Mouse (Mus musculus) hindbrain, embryonic 12.5 days (tissue): ENCODE data around the gene Dupd1. TPM values are rescaled to one million over a fixed set of nuclear protein-coding genes. Genes with fewer than 3 reads are reported as not detected.
A peak's percentile ranks its signal among the peaks of the same experiment; 100 is the strongest.
"Not testable (repeated sequence)": the region's sequence is repeated elsewhere in the genome, so short reads cannot be mapped to it uniquely, and the experiment has no call there.

Source experiments
- ATAC-seq: fragments of 200-750 bp; cut with Nextera tagmentation; 2 replicates; pipeline ENCODE4 v1.8.0; 2017; ENCODE audit warnings: moderate TSS enrichment; ENCODE audit not compliant: low FRiP score
- H3K27ac ChIP-seq: fragments of 300-500 bp; sonication (generic); 2 replicates; pipeline ENCODE4 v1.5.1; 2016; ENCODE audit warnings: mild to moderate bottlenecking
- H3K27me3 ChIP-seq: fragments of 300-500 bp; sonication (generic); 2 replicates; pipeline ENCODE4 v1.6.1; 2016; ENCODE audit warnings: mild to moderate bottlenecking
- H3K36me3 ChIP-seq: fragments of 300-500 bp; sonication (generic); 2 replicates; pipeline ENCODE4 v1.6.1; 2016; ENCODE audit warnings: mild to moderate bottlenecking
- H3K4me1 ChIP-seq: fragments of 300-500 bp; sonication (generic); 2 replicates; pipeline ENCODE4 v1.6.1; 2016
- H3K4me2 ChIP-seq: fragments of 300-500 bp; sonication (generic); replicated peaks from 2 replicates; pipeline ENCODE4 v1.6.1; 2016; ENCODE audit warnings: mild to moderate bottlenecking
- H3K4me3 ChIP-seq: fragments of 300-500 bp; sonication (generic); 2 replicates; pipeline ENCODE4 v1.5.1; 2016; ENCODE audit warnings: mild to moderate bottlenecking
- H3K9ac ChIP-seq: fragments of 300-500 bp; sonication (generic); 2 replicates; pipeline ENCODE4 v1.6.1; 2016; ENCODE audit warnings: mild to moderate bottlenecking, moderate library complexity
- H3K9me3 ChIP-seq: fragments of 300-500 bp; sonication (generic); replicated peaks from 2 replicates; pipeline ENCODE4 v1.6.1; 2016; ENCODE audit warnings: mild to moderate bottlenecking
- WGBS: fragments of 180-500 bp; shearing (Covaris S2); methylation state at CpG from one replicate; pipeline ENCODE4 v1.1.7; 2016; 5-methylcytosine and 5-hydroxymethylcytosine counted together
- polyA plus RNA-seq: library from polyadenylated mRNA; unstranded; fragments of >200 nt; fragmentation: Nextera tagmentation; extraction: Ambion mirVana; gene quantifications from 2 replicates; pipeline ENCODE4 v1.2.1, GENCODE M21; 2016

The Dupd1 gene
- polyA plus RNA-seq, 1 experiment from 2014 or later: 0.25 TPM

DNA sequence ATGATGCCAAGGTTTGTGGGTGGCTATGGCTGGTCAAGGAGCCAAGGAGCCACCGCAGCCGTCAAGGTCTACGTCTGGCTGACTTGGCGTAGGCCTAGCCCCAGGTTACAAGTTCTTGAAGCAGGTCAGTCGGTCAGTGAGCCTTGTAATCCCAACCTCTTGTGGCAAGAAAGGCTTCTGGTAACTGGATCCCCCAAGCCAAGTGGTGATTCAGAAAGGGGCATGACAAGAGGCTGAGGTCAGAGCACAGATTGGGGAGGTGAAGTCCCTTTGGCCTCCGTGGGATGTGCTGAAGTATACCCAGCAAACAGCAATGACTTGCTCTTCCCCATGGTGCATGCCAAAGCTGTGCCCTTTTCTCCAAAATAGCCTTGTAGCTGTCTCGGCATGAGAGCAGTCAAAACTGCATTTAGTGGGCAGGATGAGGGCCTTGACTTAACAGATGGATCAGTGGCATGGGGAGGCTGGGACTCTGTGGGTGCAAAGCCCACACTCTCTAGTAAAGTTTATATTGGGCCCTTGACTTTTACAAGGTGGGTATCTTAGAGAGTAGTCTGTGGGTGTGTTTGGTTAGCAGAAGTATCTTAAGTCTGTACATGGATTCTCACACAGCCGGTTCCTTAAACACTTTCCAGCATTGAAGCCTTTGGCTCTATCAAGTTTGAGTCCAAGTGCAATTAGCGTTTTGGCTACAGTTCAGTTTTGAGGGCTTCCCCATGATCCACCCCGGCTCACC, 28.8 kb downstream of the Dupd1 start:
- WGBS: 81% methylated on average over 10 of the region's 10 CpGs
- no peak overlapping the region for H3K4me3 ChIP-seq
- H3K27ac ChIP-seq: no peak overlapping the region
- peaks cover 20% of the 10 kb centered on the region for H3K4me1 ChIP-seq
- H3K9ac ChIP-seq: no peak overlapping the region
- ATAC-seq: no peak
- H3K4me2 ChIP-seq: no peak overlapping the region
- H3K9me3 ChIP-seq: no peaks in the 10 kb centered on the region
- H3K27me3 ChIP-seq: peaks cover 21% of the 10 kb centered on the region
- H3K36me3 ChIP-seq: no peaks in the 10 kb centered on the region

DNA sequence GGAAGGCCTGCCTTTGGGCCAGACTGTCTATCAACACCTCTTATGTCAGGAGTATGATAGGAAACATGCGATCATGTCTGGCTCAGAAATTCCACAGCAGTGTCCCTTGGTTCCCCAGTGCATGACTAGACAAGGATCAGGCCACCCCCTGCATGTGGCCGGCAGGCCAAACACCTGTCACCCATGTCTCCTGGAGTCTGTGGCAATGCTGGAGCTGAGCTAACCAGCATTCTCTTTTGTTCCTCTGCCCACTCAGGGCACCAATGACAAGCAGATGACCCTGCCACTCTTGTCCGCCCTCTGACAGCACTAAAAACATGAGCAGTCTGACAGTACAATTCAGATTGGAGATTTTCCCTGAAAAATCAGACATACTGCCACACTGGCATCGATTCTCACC, 30.5 kb downstream of the Dupd1 start:
- H3K36me3 ChIP-seq: no peaks in the 10 kb centered on the region
- 69% methylated on average over 4 of the region's 4 CpGs for WGBS
- no peak for ATAC-seq
- peaks cover 21% of the 10 kb centered on the region for H3K27me3 ChIP-seq
- no peak overlapping the region for H3K9ac ChIP-seq
- H3K4me2 ChIP-seq: no peak overlapping the region
- no peaks in the 10 kb centered on the region for H3K9me3 ChIP-seq
- H3K4me3 ChIP-seq: no peak overlapping the region
- peaks cover 31% of the 10 kb centered on the region for H3K4me1 ChIP-seq
- H3K27ac ChIP-seq: no peak overlapping the region

DNA sequence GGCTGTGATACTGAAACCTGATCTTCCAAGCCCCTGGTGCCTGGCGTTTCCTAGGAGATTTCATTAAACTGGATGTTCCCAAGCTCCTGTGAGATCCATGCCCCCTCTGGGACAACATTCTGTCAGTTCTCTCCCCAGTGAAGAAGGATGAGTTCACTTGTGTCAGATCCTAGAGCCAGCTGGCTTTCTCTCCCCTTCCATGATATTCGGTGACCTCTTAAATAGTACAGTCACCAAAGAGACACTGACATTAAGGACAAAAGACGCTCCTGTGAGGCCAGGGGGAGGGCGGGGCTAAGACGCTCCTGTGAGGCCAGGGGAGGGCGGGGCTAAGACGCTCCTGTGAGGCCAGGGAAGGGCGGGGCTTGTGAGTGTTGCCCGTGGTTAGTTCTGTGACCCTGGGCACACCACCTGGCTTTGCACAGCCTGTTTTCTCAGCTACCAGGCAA, 31.7 kb downstream of the Dupd1 start:
- Histone ChIP-seq H3K27me3 (peaks cover 16% of the 10 kb centered on the region), H3K9me3 (no peaks in the 10 kb centered on the region), H3K4me3 (peak overlapping the region; percentile 10; the same call in 1 of the 2 replicates), H3K4me1 (peaks cover 35% of the 10 kb centered on the region), H3K36me3 (no peaks in the 10 kb centered on the region), H3K4me2 (peak overlapping the region; percentile 48), H3K9ac (0 out of 2 replicates have a peak overlapping the region, but pooled peaks have one; percentile 14), H3K27ac (peak overlapping the region; percentile 67)
- WGBS: 0% methylated on average over 9 of the region's 9 CpGs
- peak; percentile 61 for ATAC-seq

DNA sequence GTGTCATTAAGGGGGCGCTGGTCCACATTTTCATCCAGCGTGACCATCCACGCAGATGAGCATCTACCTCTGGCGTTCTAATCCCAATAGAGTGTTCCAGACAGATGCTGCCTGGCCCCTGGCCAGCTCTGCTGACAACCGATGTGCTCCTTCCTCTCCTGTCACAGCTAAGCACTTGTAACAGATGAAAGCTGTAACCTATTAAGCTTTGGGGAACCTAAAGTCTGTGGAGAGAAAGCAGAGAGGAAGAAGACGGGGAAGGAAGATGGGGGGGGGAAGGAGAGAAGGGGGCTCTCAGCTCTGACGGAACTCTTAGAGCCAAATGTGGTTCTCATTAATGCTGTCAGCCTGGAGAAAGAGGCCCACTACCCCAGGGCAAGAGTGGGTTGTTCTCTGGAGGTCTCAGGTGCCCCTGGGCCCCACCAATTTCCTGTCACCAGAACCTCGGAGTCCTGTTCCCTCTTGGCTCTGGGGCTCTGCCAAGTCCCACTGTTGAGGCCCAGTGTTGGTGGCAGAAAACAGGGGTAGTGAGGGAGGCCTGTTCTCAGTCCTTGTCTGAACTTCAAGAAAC, 34.7 kb downstream of the Dupd1 start:
- peak overlapping the region; percentile 66 for H3K27ac ChIP-seq
- no peaks in the 10 kb centered on the region for H3K9me3 ChIP-seq
- no peaks in the 10 kb centered on the region for H3K27me3 ChIP-seq
- no peak overlapping the region for H3K4me3 ChIP-seq
- H3K4me1 ChIP-seq: peaks cover 27% of the 10 kb centered on the region
- H3K4me2 ChIP-seq: no peak overlapping the region
- no peak for ATAC-seq
- H3K9ac ChIP-seq: no peak overlapping the region
- 29% methylated on average over 8 of the region's 8 CpGs for WGBS
- H3K36me3 ChIP-seq: no peaks in the 10 kb centered on the region

DNA sequence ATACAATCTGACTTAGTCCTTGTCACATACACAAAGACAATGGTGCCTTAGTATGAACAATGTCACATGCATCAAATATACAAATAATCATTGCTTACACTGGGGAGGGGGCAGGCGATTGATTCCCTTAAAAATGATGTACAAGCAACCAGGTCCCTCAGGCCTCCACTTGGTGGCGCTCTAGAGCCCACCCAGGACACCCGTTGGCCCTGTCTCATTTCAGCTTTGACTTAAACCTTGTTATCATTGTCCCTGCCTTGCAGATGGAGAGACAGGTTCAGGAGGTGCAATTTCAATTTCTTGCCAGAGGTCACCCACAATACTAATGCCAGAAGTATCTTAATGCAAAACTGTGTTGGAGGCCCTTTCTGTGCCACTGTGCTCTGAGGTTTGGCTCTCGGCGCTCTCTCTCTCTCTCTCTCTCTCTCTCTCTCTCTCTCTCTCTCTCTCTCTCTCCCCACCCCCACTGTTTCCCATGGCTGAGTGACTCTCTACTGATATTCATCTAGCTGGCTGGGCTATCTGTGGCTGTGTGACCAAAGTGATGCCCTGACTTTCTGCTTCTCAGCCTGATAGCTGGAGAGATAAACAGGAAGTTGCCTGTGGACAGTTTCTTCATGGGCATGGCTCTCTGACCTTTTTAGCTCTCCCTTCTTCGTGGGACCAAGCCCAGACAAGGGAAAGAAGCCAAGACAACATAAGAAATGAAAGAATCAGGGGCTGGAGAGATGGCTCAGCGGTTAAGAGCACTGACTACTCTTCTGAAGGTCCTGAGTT, 35.7 kb downstream of the Dupd1 start:
- Histone ChIP-seq H3K27me3 (no peaks in the 10 kb centered on the region), H3K4me3 (no peak overlapping the region), H3K27ac (no peak overlapping the region), H3K9me3 (no peaks in the 10 kb centered on the region), H3K36me3 (no peaks in the 10 kb centered on the region), H3K4me2 (no peak overlapping the region), H3K9ac (no peak overlapping the region), H3K4me1 (peaks cover 24% of the 10 kb centered on the region)
- no peak for ATAC-seq
- 34% methylated on average over 7 of the region's 7 CpGs for WGBS

DNA sequence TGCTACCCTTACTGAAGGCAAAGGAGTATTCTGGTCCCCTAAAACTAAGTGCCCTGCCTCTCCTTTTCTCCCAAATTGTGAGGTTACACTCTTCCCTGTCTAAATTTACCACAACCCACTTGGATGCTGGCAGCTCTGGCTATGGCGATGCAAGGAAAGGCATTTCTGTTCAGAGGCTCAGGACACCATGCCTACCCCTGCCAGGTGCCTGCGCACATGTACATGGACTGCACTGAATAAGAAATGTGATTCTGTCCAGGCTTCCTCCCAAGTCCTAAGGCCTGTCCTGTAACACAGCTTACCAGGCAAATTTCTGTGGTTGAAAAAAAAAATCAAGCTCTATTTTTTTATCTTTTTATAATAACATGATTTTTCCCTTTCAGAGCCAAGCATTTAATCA, 38.2 kb downstream of the Dupd1 start:
- H3K4me2 ChIP-seq: no peak overlapping the region
- 91% methylated on average over 2 of the region's 2 CpGs for WGBS

DNA sequence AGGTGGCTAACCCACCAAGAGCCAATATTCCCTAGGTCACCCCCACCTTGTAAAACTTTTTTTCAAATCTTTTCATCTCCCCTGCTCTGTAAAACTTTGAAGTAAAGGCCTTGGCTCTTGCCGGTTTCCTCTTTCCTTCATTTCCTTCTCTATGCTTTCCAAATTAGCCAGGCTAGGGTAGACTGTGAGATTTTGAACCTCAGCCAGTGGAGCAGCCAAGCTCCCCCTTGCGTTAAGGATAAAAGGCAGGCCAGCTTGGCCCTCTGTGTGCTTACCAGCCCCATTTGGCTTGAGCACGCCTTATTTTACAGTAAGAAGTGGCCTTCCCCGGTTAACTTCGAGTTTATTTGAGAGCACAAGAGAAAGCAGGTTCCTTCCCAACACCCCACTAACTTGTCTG, 39.9 kb downstream of the Dupd1 start:
- H3K9me3 ChIP-seq: no peaks in the 10 kb centered on the region
- H3K27me3 ChIP-seq: no peaks in the 10 kb centered on the region
- H3K4me1 ChIP-seq: peaks cover 10% of the 10 kb centered on the region
- no peak for ATAC-seq
- H3K4me2 ChIP-seq: no peak overlapping the region
- H3K4me3 ChIP-seq: no peak overlapping the region
- H3K36me3 ChIP-seq: peaks cover 13% of the 10 kb centered on the region
- no peak overlapping the region for H3K27ac ChIP-seq
- no peak overlapping the region for H3K9ac ChIP-seq
- 70% methylated on average over 5 of the region's 5 CpGs for WGBS

More for the DNA sequence above, 38.2 kb downstream of the Dupd1 start:
- Histone ChIP-seq H3K4me1 (peaks cover 19% of the 10 kb centered on the region), H3K9me3 (no peaks in the 10 kb centered on the region), H3K36me3 (no peaks in the 10 kb centered on the region), H3K27me3 (no peaks in the 10 kb centered on the region), H3K27ac (no peak overlapping the region), H3K4me3 (no peak overlapping the region), H3K9ac (no peak overlapping the region)
- ATAC-seq: no peak

DNA sequence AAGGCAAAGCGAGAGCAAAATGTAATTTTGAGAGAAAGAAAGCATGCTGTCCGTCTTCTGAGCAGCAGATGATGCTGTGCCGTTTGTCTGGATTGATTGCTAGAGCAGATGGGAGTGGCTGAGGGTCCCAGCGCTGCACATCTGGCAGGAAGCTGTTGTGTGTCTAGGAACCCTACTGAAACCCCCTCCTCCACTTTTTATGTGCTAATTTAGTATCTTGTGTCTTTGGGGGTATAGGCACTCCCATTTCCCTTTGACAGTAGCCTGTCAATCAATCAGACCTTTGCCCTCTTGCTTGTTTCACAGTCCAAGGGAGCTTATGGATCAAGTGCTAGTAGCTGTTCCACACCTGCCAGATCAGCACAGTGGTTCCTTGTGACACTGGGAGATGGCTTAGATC, 41.3 kb downstream of the Dupd1 start:
- Histone ChIP-seq H3K27ac (0 out of 2 replicates have a peak overlapping the region, but pooled peaks have one; percentile 7), H3K4me1 (peaks cover 4% of the 10 kb centered on the region), H3K9ac (no peak overlapping the region), H3K36me3 (peaks cover 26% of the 10 kb centered on the region), H3K4me2 (no peak overlapping the region), H3K9me3 (no peaks in the 10 kb centered on the region), H3K4me3 (no peak overlapping the region), H3K27me3 (no peaks in the 10 kb centered on the region)
- no peak for ATAC-seq
- WGBS: 49% methylated on average over 4 of the region's 4 CpGs

DNA sequence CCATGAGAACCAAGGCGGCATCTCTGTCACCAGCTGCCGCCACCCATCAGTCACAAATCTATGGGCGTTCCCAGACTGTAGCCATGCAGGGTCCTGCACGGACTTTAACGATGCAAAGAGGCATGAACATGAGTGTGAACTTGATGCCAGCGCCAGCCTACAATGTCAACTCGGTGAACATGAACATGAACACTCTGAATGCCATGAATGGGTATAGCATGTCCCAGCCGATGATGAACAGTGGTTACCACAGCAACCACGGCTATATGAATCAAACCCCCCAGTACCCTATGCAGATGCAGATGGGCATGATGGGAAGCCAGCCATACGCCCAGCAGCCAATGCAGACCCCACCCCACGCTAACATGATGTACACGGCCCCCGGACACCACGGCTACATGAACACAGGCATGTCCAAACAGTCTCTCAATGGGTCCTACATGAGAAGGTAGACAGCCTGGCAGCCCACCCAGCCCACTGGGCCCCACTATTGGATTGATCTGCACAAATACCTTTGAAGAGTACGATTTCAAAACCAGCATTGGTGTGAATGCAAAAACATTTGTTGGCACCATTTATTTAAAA, 43.9 kb downstream of the Dupd1 start:
- 91% methylated on average over 15 of the region's 15 CpGs for whole genome bisulfite sequencing
- peaks cover 46% of the 10 kb centered on the region for H3K36me3 ChIP-seq
- H3K4me1 ChIP-seq, H3K9me3 ChIP-seq, H3K4me3 ChIP-seq, ATAC-seq, H3K9ac ChIP-seq, H3K27me3 ChIP-seq, H3K4me2 ChIP-seq, H3K27ac ChIP-seq: not testable (repeated sequence)

DNA sequence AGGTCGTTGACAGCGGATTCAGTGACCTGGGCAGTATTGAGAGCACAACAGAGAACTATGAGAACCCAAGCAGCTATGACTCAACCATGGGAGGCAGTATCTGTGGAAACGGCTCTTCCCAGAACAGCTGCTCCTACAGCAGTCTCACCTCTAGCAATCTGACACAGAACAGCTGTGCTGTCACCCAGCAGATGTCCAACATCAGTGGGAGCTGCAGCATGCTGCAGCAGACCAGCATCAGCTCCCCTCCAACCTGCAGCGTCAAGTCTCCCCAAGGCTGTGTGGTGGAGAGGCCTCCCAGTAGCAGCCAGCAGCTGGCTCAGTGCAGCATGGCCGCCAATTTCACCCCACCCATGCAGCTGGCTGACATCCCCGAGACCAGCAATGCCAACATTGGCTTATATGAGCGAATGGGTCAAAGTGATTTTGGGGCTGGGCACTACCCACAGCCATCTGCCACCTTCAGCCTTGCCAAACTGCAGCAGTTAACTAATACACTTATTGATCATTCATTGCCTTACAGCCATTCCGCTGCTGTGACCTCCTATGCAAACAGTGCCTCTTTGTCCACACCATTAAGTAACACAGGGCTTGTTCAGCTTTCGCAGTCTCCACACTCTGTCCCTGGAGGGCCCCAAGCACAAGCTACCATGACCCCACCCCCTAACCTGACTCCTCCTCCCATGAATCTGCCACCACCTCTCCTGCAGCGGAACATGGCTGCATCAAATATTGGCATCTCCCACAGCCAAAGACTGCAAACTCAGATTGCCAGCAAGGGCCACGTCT, 44.5 kb downstream of the Dupd1 start:
- WGBS: 79% methylated on average over 11 of the region's 11 CpGs

DNA sequence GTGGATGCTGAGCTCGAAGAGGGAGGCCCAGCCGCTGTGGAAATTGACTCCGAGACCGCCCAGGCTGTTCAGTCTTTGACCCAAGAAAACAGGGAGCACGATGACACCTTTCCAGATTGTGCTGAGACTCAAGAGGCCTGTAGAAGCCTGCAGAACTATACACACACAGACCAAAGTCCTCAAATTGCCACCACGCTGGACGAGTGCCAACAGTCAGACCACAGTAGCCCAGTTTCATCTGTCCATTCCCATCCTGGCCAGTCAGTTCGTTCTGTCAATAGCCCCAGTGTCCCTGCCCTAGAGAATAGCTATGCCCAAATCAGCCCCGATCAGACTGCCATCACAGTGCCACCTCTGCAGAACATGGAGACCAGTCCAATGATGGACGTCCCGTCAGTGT, 45.2 kb downstream of the Dupd1 start:
- Histone ChIP-seq H3K4me1 (peaks cover 4% of the 10 kb centered on the region), H3K27ac (no peak overlapping the region), H3K9me3 (no peaks in the 10 kb centered on the region), H3K4me2 (no peak overlapping the region), H3K36me3 (peaks cover 58% of the 10 kb centered on the region), H3K27me3 (no peaks in the 10 kb centered on the region), H3K4me3 (no peak overlapping the region), H3K9ac (no peak overlapping the region)
- ATAC-seq: no peak
- 93% methylated on average over 11 of the region's 11 CpGs for WGBS

More for the DNA sequence above, 44.5 kb downstream of the Dupd1 start:
- Histone ChIP-seq H3K4me3 (no peak overlapping the region), H3K27me3 (no peaks in the 10 kb centered on the region), H3K9me3 (no peaks in the 10 kb centered on the region), H3K27ac (no peak overlapping the region), H3K4me1 (peaks cover 4% of the 10 kb centered on the region), H3K9ac (no peak overlapping the region), H3K4me2 (no peak overlapping the region), H3K36me3 (peaks cover 52% of the 10 kb centered on the region)
- no peak for ATAC-seq
